In genomic region chr19:6934195-6934977, GRCm38 (mm10) we compare ENCODE assay signal across 7 mouse cellular contexts. TPM values are rescaled to one million over a fixed set of nuclear protein-coding genes. Genes with fewer than 3 reads are reported as not detected.
A peak's percentile ranks its signal among the peaks of the same experiment; 100 is the strongest.
DNase-seq lines count a peak whose midpoint lies in the region; ATAC-seq and TF ChIP-seq lines count a peak whose summit lies in the region.

Gene Kcnk4 (minus strand): TSS chr19:6934515.

- peaks cover 7% of the 10 kb centered on the region; the same call in 1 of the 2 replicates for H3K4me1 ChIP-seq in forebrain, embryonic 11.5 days (replicated peaks; ENCODE audit: control insufficient read depth, insufficient read depth, low read length)

- peak within 1 kb of the TSS; percentile 12 for H3ac ChIP-seq in myocyte (ENCODE audit: control insufficient read depth, insufficient read length)

- no peak within 1 kb of the TSS for H3K27ac ChIP-seq in forebrain, embryonic 11.5 days (ENCODE audit: low read depth, low read length)

- peaks cover 57% of the 10 kb centered on the region for H3K27me3 ChIP-seq in forebrain, embryonic 11.5 days (ENCODE audit: control insufficient read depth, insufficient read depth, low read length)
- peaks cover 12% of the 10 kb centered on the region for H3K27me3 ChIP-seq in myocyte (ENCODE audit: control insufficient read depth, insufficient read depth, insufficient read length)

- peak within 1 kb of the TSS; percentile 5; the same call in 1 of the 2 replicates for H3K9ac ChIP-seq in forebrain, embryonic 11.5 days (ENCODE audit: low read length)

- no peaks in the 10 kb centered on the region for H3K9me3 ChIP-seq in forebrain, embryonic 11.5 days (ENCODE audit: control insufficient read depth, low read length)

- H3K79me2 ChIP-seq in myocyte (ENCODE audit: control insufficient read depth, insufficient read depth), result no peaks in the 10 kb centered on the region

- peak within 1 kb of the TSS; percentile 22 for H3K4me3 ChIP-seq in forebrain, embryonic 11.5 days (ENCODE audit: low read depth, low read length)
- no peak within 1 kb of the TSS for H3K4me3 ChIP-seq in myocyte

- DNase-seq in layer of hippocampus, adult 8-10 months (ENCODE audit: low spot score in 2 of 2), result no peak
- no peak for DNase-seq in layer of hippocampus, adult 9-10 months (ENCODE audit: low spot score)
- DNase-seq in forebrain, embryonic 11.5 days (ENCODE audit: low spot score), result no peak
- DNase-seq in layer of hippocampus, postnatal 25 days (ENCODE audit: extremely low spot score in 1 of 2, low spot score in 1 of 2), result no peak
- no peak for DNase-seq in urinary bladder, postnatal 25 days (ENCODE audit: low spot score)

- no peak for TF ChIP-seq POLR2A in myocyte (IDR thresholded peaks at IDR 0.05; ENCODE audit: insufficient read length, low read depth)

- H3K4me2 ChIP-seq in forebrain, embryonic 11.5 days (ENCODE audit: low read depth, low read length, severe bottlenecking), result peak within 1 kb of the TSS; percentile 41
- H3K4me2 ChIP-seq in myocyte (ENCODE audit: low read depth), result peak within 1 kb of the TSS; percentile 65

- no peak for ATAC-seq in forebrain, embryonic 11.5 days (replicated peaks; ENCODE audit: low FRiP score)
- no peak for ATAC-seq in megakaryocyte-erythroid progenitor cell, adult 5-6 weeks (replicated peaks; ENCODE audit: low FRiP score, low TSS enrichment, poor library complexity, severe bottlenecking)

- no peaks in the 10 kb centered on the region for H3K36me3 ChIP-seq in forebrain, embryonic 11.5 days (ENCODE audit: control insufficient read depth, insufficient read depth, low read length)
- H3K36me3 ChIP-seq in myocyte (ENCODE audit: control insufficient read depth, insufficient read depth), result no peaks in the 10 kb centered on the region

- 10% methylated on average over 23 of the region's 23 CpGs for WGBS in forebrain, embryonic 11.5 days

TF ChIP-seq in myocyte, 11 proteins besides CTCF, POLR2A, EP300 and RAD21:
- TF ChIP-seq MAX (IDR thresholded peaks at IDR 0.05; ENCODE audit: low read depth) (no peak), MYOD1 (IDR thresholded peaks at IDR 0.05; ENCODE audit: control insufficient read depth in 1 of 3, insufficient read length in 2 of 3, low read depth in 2 of 3) (no peak), E2F4 (IDR thresholded peaks at IDR 0.05; ENCODE audit: insufficient read depth) (no peak), CEBPB (IDR thresholded peaks at IDR 0.05; ENCODE audit: insufficient read depth, poor library complexity, severe bottlenecking) (no peak), POLR2AphosphoS2 (IDR thresholded peaks at IDR 0.05; ENCODE audit: insufficient read length, low read depth) (no peak), TCF3 (IDR thresholded peaks at IDR 0.05; ENCODE audit: insufficient read length, low read depth) (no peak)

RNA-seq across cellular contexts. Expression of gene Kcnk4, which starts in this region (rescaled TPM):
- 10 to 100 TPM; 13.4 to 23.1 (median 15.8) TPM for total RNA-seq in layer of hippocampus, adult 8-10 months (2022)
- polyA plus RNA-seq in forebrain, embryonic 11.5 days (2014; fragmentation: Nextera tagmentation; extraction: Ambion mirVana), result not detected in 2 replicates
- total RNA-seq in layer of hippocampus, postnatal 25 days (2021), result 10 to 100 TPM; 18.4 to 20.2 TPM
- 0.12 TPM for polyA plus RNA-seq in myocyte (2012; fragmentation: generic; extraction: Trizol)
- total RNA-seq in megakaryocyte-erythroid progenitor cell, adult 5-6 weeks (2014; fragmentation: Nextera tagmentation), result not detected in 2 replicates
- not detected in 2 replicates for total RNA-seq in megakaryocyte-erythroid progenitor cell, adult 5-6 weeks (2017)

Comparison
In these comparisons a context has a peak if more than half of its experiments do, and no peak if none do; other contexts are left out.
1. RNA of gene Kcnk4 (total RNA-seq): 18.4 to 20.2 TPM in layer of hippocampus, postnatal 25 days and 13.4 to 23.1 TPM in layer of hippocampus, adult 8-10 months; not detected in megakaryocyte-erythroid progenitor cell, adult 5-6 weeks; every median in the first group is over 10 times any median in the second.